Mouse (Mus musculus): ENCODE data around the gene Astn1. TPM values are rescaled to one million over a fixed set of nuclear protein-coding genes. Genes with fewer than 3 reads are reported as not detected.
A peak's percentile ranks its signal among the peaks of the same experiment; 100 is the strongest.

Astn1 gene
- total and polyA plus RNA-seq, 3 experiments: 0.35 to 0.42 TPM; not detected in 1

DNA sequence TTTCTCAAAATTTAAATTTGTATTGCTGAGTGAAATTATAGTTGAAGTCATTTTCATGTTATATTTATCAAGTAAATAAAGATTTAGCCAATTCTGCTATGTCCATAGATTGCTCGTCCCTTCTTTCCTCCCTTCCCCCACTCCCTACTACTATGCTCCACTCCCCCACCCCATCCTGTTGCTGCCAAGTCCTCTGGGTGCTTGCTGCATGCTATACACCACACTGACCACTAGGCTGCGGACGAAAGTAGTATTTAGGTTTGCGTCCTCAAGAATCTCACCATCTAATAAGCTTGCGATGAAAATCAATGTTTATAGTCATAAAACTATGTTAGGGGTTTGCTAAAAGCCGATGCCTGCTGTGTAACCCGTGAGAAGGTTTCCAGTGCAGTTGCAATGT, 235.9 kb downstream of the Astn1 start:
- Histone ChIP-seq H3K9me3 (replicated peaks; ENCODE audit: low read length) (no peaks in the 10 kb centered on the region), H3K27ac (ENCODE audit: insufficient read depth, low read depth) (no peak overlapping the region), H3K79me2 (replicated peaks; ENCODE audit: control insufficient read depth, extremely low read depth, insufficient read depth, poor library complexity, severe bottlenecking) (no peaks in the 10 kb centered on the region), H3K4me2 (ENCODE audit: insufficient read depth, low read depth, poor library complexity, severe bottlenecking) (peak overlapping the region; percentile 89; the same call in 1 of the 2 replicates), H3K4me3 (replicated peaks in 1 of 3; ENCODE audit: low read depth in 2 of 3, low read length in 2 of 3, poor library complexity in 1 of 3) (peak overlapping the region in 1 of 3 experiments; percentile 54), H3K9ac (ENCODE audit: insufficient read depth, low read depth) (peak overlapping the region; percentile 76), H3K4me1 (ENCODE audit: control insufficient read depth in 1 of 2, insufficient read depth in 2 of 2) (peaks cover 0 to 22% of the 10 kb centered on the region in 2 experiments; a peak in 2 of 4 replicates), H3K27me3 (replicated peaks) (no peaks in the 10 kb centered on the region), H3K36me3 (replicated peaks in 1 of 2; ENCODE audit: control insufficient read depth in 1 of 2, insufficient read depth in 1 of 2, low read length in 1 of 2) (no peaks in the 10 kb centered on the region)
- TF ChIP-seq JUND (conservative IDR thresholded peaks at IDR 0.05; ENCODE audit: low read depth, low read length): no peak
- TF ChIP-seq NRF1 (IDR thresholded peaks at IDR 0.05; ENCODE audit: low read depth, low read length): no peak
- peak; percentile 43; the same call in 1 of the 2 replicates for TF ChIP-seq SIN3A (IDR thresholded peaks at IDR 0.05; ENCODE audit: low read length)
- no peak for TF ChIP-seq UBTF (IDR thresholded peaks at IDR 0.05; ENCODE audit: low read depth, low read length)
- no peak for TF ChIP-seq MAFK (IDR thresholded peaks at IDR 0.05; ENCODE audit: insufficient replicate concordance, low read length)
- 0 out of 2 replicates have a peak, but pooled peaks have one; percentile 34 for TF ChIP-seq TBP (conservative IDR thresholded peaks at IDR 0.05; ENCODE audit: low read depth, low read length)
- TF ChIP-seq IRF4 (IDR thresholded peaks at IDR 0.05; ENCODE audit: low read depth, low read length): no peak; the same call in 1 of the 2 replicates
- TF ChIP-seq ZC3H11A (IDR thresholded peaks at IDR 0.05; ENCODE audit: low read depth, low read length): no peak
- no peak for TF ChIP-seq CHD1 (IDR thresholded peaks at IDR 0.05; ENCODE audit: low read depth, low read length)
- peak; percentile 63 for TF ChIP-seq RAD21 (IDR thresholded peaks at IDR 0.05; ENCODE audit: low read depth, low read length)
- TF ChIP-seq POLR2A (IDR thresholded peaks at IDR 0.05; ENCODE audit: low read depth, low read length): 0 out of 2 replicates have a peak, but pooled peaks have one; percentile 20
- no peak for TF ChIP-seq RCOR1 (conservative IDR thresholded peaks at IDR 0.05; ENCODE audit: low read depth, low read length)
- no peak for TF ChIP-seq ELF1 (IDR thresholded peaks at IDR 0.05; ENCODE audit: low read depth, low read length)
- no peak for TF ChIP-seq ZKSCAN1 (IDR thresholded peaks at IDR 0.05; ENCODE audit: borderline replicate concordance, low read depth, low read length)
- peak; percentile 64 for TF ChIP-seq SMC3 (IDR thresholded peaks at IDR 0.05; ENCODE audit: low read depth, low read length)
- no peak for TF ChIP-seq PAX5 (IDR thresholded peaks at IDR 0.05; ENCODE audit: low read length)
- no peak for TF ChIP-seq MAX (IDR thresholded peaks at IDR 0.05; ENCODE audit: low read length)
- TF ChIP-seq KAT2A (IDR thresholded peaks at IDR 0.05; ENCODE audit: insufficient replicate concordance, low read length): no peak
- TF ChIP-seq EP300 (IDR thresholded peaks at IDR 0.05; ENCODE audit: low read length): no peak
- no peak for TF ChIP-seq ZMIZ1 (IDR thresholded peaks at IDR 0.05; ENCODE audit: low read depth, low read length)
- peak; percentile 91 for TF ChIP-seq CHD2 (IDR thresholded peaks at IDR 0.05; ENCODE audit: low read length)
- no peak for TF ChIP-seq MEF2A (IDR thresholded peaks at IDR 0.05; ENCODE audit: borderline replicate concordance, low read depth, low read length)
- no peak for TF ChIP-seq HCFC1 (IDR thresholded peaks at IDR 0.05; ENCODE audit: low read depth, low read length)
- TF ChIP-seq CTCF (conservative IDR thresholded peaks at IDR 0.05 in 1 of 2, IDR thresholded peaks at IDR 0.05 in 1 of 2; ENCODE audit: low read depth in 2 of 2, low read length in 2 of 2): peak; percentile 32 to 80; a peak in 3 of 4 replicates
- TF ChIP-seq GABPA (IDR thresholded peaks at IDR 0.05; ENCODE audit: insufficient replicate concordance, low read depth, low read length): no peak
- no peak; the same call in 1 of the 2 replicates for TF ChIP-seq MXI1 (IDR thresholded peaks at IDR 0.05; ENCODE audit: low read depth, low read length)
- TF ChIP-seq MAZ (IDR thresholded peaks at IDR 0.05; ENCODE audit: low read depth, low read length): 0 out of 2 replicates have a peak, but pooled peaks have one; percentile 40
- TF ChIP-seq MYC (IDR thresholded peaks at IDR 0.05; ENCODE audit: low read depth, low read length): 0 out of 2 replicates have a peak, but pooled peaks have one; percentile 6
- no peak for TF ChIP-seq JUN (IDR thresholded peaks at IDR 0.05; ENCODE audit: insufficient read depth, low read depth, low read length)
- TF ChIP-seq USF1 (IDR thresholded peaks at IDR 0.05; ENCODE audit: low read depth, low read length): no peak
- TF ChIP-seq BHLHE40 (IDR thresholded peaks at IDR 0.05; ENCODE audit: low read depth, low read length): no peak
- TF ChIP-seq ETS1 (conservative IDR thresholded peaks at IDR 0.05; ENCODE audit: low read depth, low read length): no peak
- TF ChIP-seq TCF12 (IDR thresholded peaks at IDR 0.05; ENCODE audit: low read depth, low read length): no peak
- TF ChIP-seq POLR2AphosphoS2 (IDR thresholded peaks at IDR 0.05; ENCODE audit: low read depth, low read length): no peak
- TF ChIP-seq USF2 (conservative IDR thresholded peaks at IDR 0.05; ENCODE audit: low read depth, low read length): no peak
- TF ChIP-seq NELFE (IDR thresholded peaks at IDR 0.05; ENCODE audit: low read depth, low read length): no peak
- no peak for TF ChIP-seq E2F4 (IDR thresholded peaks at IDR 0.05; ENCODE audit: insufficient replicate concordance, low read depth, low read length)
- no peak for TF ChIP-seq ZNF384 (IDR thresholded peaks at IDR 0.05; ENCODE audit: low read depth, low read length)
- DNase-seq (ENCODE audit: extremely low read depth): peak; percentile 55
- in situ Hi-C loops (cut with MboI; ENCODE audit: low pct_ligation_motif_present, low pct_unique_long_range_greater_than_20kb, low sequenced_read_pairs) (loop anchor here (5.0 kb wide), 1 partner anchor 59 kb away; no protein-coding TSS in a partner anchor), dilution Hi-C loops (cut with MboI; ENCODE audit: extremely low pct_ligation_motif_present, extremely low pct_unique_long_range_greater_than_20kb, low sequenced_read_pairs) (no loop called here)

All from CH12.LX (cell line).